Mouse (Mus musculus) activated CD4-positive, CD25-positive, alpha-beta regulatory T cell (primary cell): ENCODE data around the gene Abhd18. TPM values are rescaled to one million over a fixed set of nuclear protein-coding genes. Genes with fewer than 3 reads are reported as not detected.

ENCODE experiments used
- polyA plus RNA-seq, 2 experiments: library from polyadenylated mRNA; unstranded; fragments of 100-300 nt; shearing (Covaris generic); gene quantifications; one replicate each; pipeline ENCODE4 v1.2.1; 2017

Abhd18 gene
- polyA plus RNA-seq: 10 to 100 TPM; 12.8 to 13.6 TPM

GRCm38 (mm10) chr3:40846957-40847017 is at the start of gene Abhd18:
TSS of gene Abhd18 (plus strand) at chr3:40846970.

GRCm38 (mm10) chr3:40799530-40800372 is 47.0 kb upstream of the Abhd18 start, which contains the start of gene Plk4:
TSS of gene Plk4 (plus strand) at chr3:40800019.

GRCm38 (mm10) chr3:40846473-40846956 is 255 bp upstream of the Abhd18 start, which contains the start of gene Mfsd8:
TSS of gene Mfsd8 (minus strand) at chr3:40846886.

GRCm38 (mm10) chr3:40902443-40902842 is 55.7 kb downstream of the Abhd18 start, which contains the start of gene 1700034I23Rik:
TSS of gene 1700034I23Rik (minus strand) at chr3:40902543.

DNA sequence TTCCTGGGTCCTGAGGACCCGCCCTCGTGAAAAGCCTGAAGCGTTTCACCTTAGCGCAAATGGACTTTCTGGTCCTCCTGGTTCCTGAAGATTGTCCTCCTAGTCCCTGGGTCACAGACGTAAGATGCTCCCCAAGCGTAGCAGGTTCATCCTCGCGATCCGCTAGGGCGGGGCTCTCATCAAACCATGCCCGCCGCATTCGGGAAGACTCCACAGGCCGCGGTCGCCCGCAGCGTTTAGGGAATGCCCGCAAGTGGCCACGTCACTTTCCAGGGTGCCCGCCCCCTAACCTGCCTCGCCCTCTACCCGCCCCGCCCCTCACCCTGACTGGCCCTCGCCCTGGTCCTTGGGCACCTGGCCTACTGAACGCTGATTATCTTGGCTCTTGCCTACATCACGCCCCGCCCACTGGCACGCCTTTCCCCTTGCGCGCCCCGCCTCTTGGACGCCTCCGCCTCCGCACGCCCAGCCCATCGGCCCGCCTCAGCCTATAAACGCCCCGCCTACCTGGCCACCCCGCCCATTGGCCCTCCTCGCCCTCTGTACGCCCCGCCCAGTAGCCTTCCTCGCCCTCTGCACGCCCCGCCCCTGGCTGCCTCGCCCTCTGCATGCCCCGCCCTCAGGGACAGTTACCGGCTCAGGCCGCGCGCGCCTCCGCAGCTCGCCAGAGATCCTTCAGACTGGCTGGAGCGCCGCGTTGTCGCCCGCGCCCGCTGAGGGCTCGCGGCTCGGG is 102.6 kb downstream of the Abhd18 start, which contains the start of gene Larp1b:
Larp1b (plus strand) TSS at position 659 of the 733 bp plus-strand sequence.

Other genes starting within 250 kb of the Abhd18 start
- not detected for gene Slc25a31, start 138.1 kb upstream of the Abhd18 start, polyA plus RNA-seq
- 10 to 100 TPM; 18.3 to 29.3 TPM for gene Hspa4l, start 102.5 kb upstream of the Abhd18 start, polyA plus RNA-seq
- 10 to 100 TPM; 18.9 to 20.0 TPM for gene Plk4, start 47.0 kb upstream of the Abhd18 start, polyA plus RNA-seq
- gene Mfsd8, start 84 bp upstream of the Abhd18 start, polyA plus RNA-seq: 10 to 100 TPM; 14.0 to 17.0 TPM
- gene 1700034I23Rik, start 55.6 kb downstream of the Abhd18 start, polyA plus RNA-seq: 1 to 10 TPM in 1 of 2 experiments, under 1 TPM in 1; 0.29 to 1.0 TPM
- gene Larp1b, start 102.9 kb downstream of the Abhd18 start, polyA plus RNA-seq: 10 to 100 TPM; 19.6 to 48.2 TPM
- gene Pgrmc2, start 236.1 kb downstream of the Abhd18 start, polyA plus RNA-seq: 10 to 100 TPM; 14.4 to 15.5 TPM